Mouse (Mus musculus): ENCODE measurements around the gene Scin.
A peak's percentile ranks its signal among the peaks of the same experiment; 100 is the strongest.
"Not testable (repeated sequence)": the region's sequence is repeated elsewhere in the genome, so short reads cannot be mapped to it uniquely, and the experiment has no call there.

The Scin gene

GRCm38 (mm10) chr12:40133573-40134271, at the start of gene Scin:
Scin (minus strand) TSS chr12:40134228.
- no peak for DNase-seq (ENCODE audit: low read depth)

- DNase-seq (ENCODE audit: low read depth): peak; percentile 55
These were observed 43.1 kb upstream of the Scin start for GRCm38 (mm10) chr12:40177089-40177488.

GRCm38 (mm10) chr12:40176158-40176557, 42.1 kb upstream of the Scin start:
- DNase-seq (ENCODE audit: low read depth): no peak

- not testable (repeated sequence) for DNase-seq (ENCODE audit: low read depth)
These were observed 41.1 kb upstream of the Scin start for GRCm38 (mm10) chr12:40175171-40175570.

GRCm38 (mm10) chr12:40171637-40172036, 37.6 kb upstream of the Scin start:
- no peak for DNase-seq (ENCODE audit: low read depth)

GRCm38 (mm10) chr12:40169675-40170074, 35.6 kb upstream of the Scin start:
- no peak for DNase-seq (ENCODE audit: low read depth)

- DNase-seq (ENCODE audit: low read depth): peak; percentile 69
These were observed 30.6 kb upstream of the Scin start for GRCm38 (mm10) chr12:40164621-40165020.

- no peak for DNase-seq (ENCODE audit: low read depth)
These were observed 26.7 kb upstream of the Scin start for GRCm38 (mm10) chr12:40160777-40161176.

GRCm38 (mm10) chr12:40154188-40154587, 20.2 kb upstream of the Scin start:
- DNase-seq (ENCODE audit: low read depth): peak; percentile 44

- peak; percentile 66 for DNase-seq (ENCODE audit: low read depth)
These were observed 18.5 kb upstream of the Scin start for GRCm38 (mm10) chr12:40152353-40153069.

GRCm38 (mm10) chr12:40147319-40147718, 13.3 kb upstream of the Scin start:
- no peak for DNase-seq (ENCODE audit: low read depth)

GRCm38 (mm10) chr12:40146510-40146909, 12.5 kb upstream of the Scin start:
- DNase-seq (ENCODE audit: low read depth): no peak

- no peak for DNase-seq (ENCODE audit: low read depth)
These were observed 6.7 kb upstream of the Scin start for GRCm38 (mm10) chr12:40140706-40141105.

- DNase-seq (ENCODE audit: low read depth): no peak
These were observed 5.6 kb upstream of the Scin start for GRCm38 (mm10) chr12:40139484-40140245.

- DNase-seq (ENCODE audit: low read depth): no peak
These were observed 501 bp upstream of the Scin start for GRCm38 (mm10) chr12:40134529-40134928.

GRCm38 (mm10) chr12:40133194-40133572, 845 bp downstream of the Scin start:
- DNase-seq (ENCODE audit: low read depth): no peak

GRCm38 (mm10) chr12:40118872-40119271, 15.2 kb downstream of the Scin start:
- DNase-seq (ENCODE audit: low read depth): no peak

GRCm38 (mm10) chr12:40117045-40117444, 17.0 kb downstream of the Scin start:
- no peak for DNase-seq (ENCODE audit: low read depth)

GRCm38 (mm10) chr12:40116214-40116613, 17.8 kb downstream of the Scin start:
- no peak for DNase-seq (ENCODE audit: low read depth)

GRCm38 (mm10) chr12:40114883-40115282, 19.1 kb downstream of the Scin start:
- DNase-seq (ENCODE audit: low read depth): no peak

- DNase-seq (ENCODE audit: low read depth): no peak
These were observed 20.0 kb downstream of the Scin start for GRCm38 (mm10) chr12:40114020-40114419.

GRCm38 (mm10) chr12:40113605-40114004, 20.4 kb downstream of the Scin start:
- no peak for DNase-seq (ENCODE audit: low read depth)

- DNase-seq (ENCODE audit: low read depth): no peak
These were observed 24.8 kb downstream of the Scin start for GRCm38 (mm10) chr12:40109227-40109626.
